Mouse (Mus musculus): Measurements from ENCODE around the gene Cdkn2b.

Cdkn2b gene

GRCm38 (mm10) chr4:89289028-89289427, 21.8 kb downstream of the Cdkn2b start:
- DNase-seq, result no peak

DNA sequence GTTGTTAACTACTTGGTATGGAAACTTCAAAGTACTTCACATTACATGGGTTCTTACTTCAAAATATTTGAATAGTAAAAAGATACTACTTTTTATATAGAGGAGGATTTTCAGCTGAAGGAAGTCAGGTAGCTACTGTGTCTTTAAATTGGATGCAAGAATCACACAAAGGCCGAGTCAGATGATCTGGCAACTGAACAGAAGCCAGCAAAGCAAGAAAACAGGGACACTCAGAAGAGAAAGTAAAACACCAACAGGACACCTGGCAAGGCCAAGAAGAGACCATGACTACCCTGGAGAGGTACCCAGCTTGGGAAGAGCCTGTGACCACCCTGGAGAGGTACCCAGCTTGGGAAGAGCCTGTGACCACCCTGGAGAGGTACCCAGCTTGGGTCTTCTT, 24.3 kb downstream of the Cdkn2b start:
- DNase-seq, result no peak

DNA sequence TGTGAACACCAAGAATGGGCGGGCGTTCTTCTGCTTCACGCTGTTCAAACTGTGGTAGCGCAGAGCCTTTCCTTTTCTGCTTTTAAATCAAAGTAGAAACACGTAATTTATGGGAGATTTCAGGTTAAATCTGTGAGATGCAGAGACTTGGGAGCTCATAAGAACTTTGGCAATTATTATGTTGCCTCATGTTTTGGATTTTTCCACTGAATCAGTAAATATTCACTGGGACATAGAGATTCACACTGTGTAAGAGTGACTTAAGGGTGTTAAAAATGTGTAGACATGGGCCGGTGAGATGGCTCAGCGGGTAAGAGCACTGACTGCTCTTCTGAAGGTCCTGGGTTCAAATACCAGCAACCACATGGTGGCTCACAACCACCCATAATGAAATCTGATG, 25.2 kb downstream of the Cdkn2b start:
- DNase-seq, result no peak

GRCm38 (mm10) chr4:89282661-89283060, 28.2 kb downstream of the Cdkn2b start:
- peak; percentile 18 for DNase-seq

DNA sequence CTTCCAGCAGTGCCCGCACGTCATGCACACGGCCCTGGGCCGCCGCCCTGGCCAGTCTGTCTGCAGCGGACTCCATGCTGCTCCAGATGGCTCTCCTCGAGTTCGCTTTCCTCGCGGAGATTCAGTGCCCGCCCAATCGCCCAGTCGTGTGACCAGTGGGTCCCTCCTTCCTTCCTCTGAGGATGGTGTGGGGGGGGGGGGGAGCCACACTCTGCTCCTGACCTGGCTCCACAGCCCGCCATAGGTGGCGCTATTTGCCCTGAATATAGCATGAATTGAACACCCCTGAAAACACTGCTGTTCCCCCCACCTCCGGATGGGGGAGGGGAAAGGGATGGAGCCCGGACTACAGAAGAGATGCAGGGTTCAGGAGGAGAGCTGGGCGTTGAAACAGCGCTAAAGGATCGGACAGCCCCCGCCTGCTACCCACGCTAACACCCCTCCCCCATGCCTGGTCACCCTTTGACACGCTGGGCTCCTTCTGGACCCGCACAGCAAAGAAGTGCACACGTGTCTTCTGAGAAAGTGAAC, 28.7 kb downstream of the Cdkn2b start:
- DNase-seq, result peak; percentile 71

GRCm38 (mm10) chr4:89281236-89281635, 29.6 kb downstream of the Cdkn2b start:
- DNase-seq, result peak; percentile 23

- DNase-seq, result peak; percentile 8
Observed at GRCm38 (mm10) chr4:89279641-89280040, 31.2 kb downstream of the Cdkn2b start.

DNA sequence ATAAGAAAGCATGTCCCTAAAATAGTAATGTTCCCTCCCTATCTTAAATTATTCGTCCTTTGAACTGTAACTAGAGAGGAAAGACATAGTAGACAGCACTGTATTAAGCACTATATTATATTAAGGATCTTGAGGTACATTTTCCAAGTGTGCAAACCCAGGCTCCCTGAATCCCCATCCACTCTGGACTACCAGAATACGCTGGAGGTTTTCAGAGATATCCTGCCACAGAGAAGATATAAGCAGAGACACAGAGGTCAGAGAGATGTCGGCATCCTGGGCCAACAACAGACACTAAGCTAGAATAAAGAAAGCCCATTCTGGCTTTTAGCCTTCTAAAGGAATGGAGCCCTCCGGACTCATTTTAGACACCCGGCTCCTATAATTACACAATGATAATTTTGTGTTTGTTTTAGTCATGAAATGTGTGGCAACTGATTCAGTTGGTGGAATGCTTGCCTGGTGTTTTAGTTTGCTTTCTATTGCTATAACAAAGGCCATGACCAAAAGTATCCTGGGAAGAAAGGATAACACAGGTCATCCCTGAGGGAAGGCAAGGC, 33.4 kb downstream of the Cdkn2b start:
- DNase-seq, result peak; percentile 8

- peak; percentile 36 for DNase-seq
Observed at GRCm38 (mm10) chr4:89276669-89277219, 34.1 kb downstream of the Cdkn2b start.

DNA sequence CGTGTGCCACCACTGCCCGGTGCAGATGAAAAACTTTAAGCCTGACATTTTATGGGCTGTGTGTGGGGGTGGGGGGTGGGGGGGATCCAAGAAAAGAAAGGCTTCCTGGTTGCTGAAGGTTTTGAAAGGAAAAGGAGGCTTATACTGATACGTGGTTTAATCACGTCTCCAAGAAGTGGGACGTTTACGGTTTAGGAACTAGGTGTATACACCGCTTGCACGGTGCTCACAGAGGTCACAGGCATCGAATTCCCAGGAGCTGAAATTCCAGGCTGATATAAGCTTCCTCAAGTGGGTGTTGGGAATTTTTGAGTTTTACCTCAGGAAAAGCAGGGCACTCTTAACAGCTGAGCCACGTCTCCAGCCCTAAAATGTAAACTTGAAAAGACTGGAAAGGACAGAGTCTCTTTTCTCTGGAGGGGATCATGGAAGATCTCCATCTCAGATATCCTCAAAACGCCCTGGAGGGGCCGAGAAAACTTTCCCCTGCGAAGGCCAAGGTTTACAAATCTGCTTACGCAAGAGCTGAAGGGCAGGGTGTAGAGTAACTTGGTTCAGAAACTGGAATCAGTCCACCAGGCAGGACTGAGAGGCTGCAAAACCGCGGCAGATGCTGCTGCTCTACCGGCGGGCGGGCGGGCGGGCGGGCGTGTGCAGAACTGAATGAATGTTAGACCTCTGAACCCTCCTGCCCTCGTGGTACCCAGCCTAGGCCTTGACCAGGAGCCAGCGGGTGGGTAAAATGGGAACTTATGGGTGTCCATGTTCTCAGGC, 34.8 kb downstream of the Cdkn2b start:
- DNase-seq, result no peak

GRCm38 (mm10) chr4:89274829-89275548, 35.9 kb downstream of the Cdkn2b start:
- peak; percentile 38 for DNase-seq

- DNase-seq, result no peak
Observed at GRCm38 (mm10) chr4:89274006-89274405, 36.8 kb downstream of the Cdkn2b start.

DNA sequence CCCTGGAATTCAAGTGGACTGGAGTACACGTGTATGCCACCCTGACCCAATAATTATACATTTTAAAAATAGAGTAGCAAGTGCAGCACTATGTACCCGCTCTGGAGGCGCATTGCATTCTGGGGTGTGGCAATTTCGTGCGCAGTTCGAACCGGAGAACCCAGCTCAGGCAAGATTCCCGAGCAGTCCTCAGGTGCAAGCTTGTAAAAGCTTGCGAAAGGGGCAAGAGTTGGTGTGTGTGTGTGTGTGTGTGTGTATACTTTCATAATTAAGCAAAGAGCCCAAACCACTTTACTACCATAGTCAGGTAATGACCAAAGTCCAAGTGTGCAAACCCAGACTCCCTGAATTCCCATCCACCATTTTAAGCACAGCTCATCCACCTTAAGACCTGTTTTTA, 37.3 kb downstream of the Cdkn2b start:
- DNase-seq, result peak; percentile 43

GRCm38 (mm10) chr4:89272961-89273540, 37.8 kb downstream of the Cdkn2b start:
- peak; percentile 39 for DNase-seq

- peak; percentile 52 for DNase-seq
Observed at GRCm38 (mm10) chr4:89272101-89272718, 38.6 kb downstream of the Cdkn2b start.

DNA sequence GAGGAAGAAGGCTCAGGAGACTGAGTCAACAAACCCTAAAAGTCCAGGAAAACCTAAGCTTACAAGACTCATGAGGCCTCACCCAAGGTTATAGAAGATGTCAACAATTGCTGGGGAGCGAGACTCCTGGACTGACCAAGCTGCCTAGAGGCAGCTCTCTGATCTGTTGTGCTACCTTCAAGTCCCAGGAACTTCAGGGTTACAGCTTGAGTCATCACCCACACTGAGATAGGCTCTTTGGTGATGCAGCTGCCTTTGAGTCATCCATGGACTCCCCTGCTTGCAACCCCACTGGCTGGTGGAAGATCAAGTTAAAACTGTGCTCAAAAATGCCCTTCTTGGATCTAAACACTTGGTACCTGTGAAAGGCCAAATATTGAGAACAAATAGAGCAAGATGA, 53.1 kb downstream of the Cdkn2b start:
- DNase-seq, result no peak
